Mouse (Mus musculus): ENCODE measurements around the gene Imp3.
"Not testable (repeated sequence)": the region's sequence is repeated elsewhere in the genome, so short reads cannot be mapped to it uniquely, and the experiment has no call there.

Imp3 gene

DNA sequence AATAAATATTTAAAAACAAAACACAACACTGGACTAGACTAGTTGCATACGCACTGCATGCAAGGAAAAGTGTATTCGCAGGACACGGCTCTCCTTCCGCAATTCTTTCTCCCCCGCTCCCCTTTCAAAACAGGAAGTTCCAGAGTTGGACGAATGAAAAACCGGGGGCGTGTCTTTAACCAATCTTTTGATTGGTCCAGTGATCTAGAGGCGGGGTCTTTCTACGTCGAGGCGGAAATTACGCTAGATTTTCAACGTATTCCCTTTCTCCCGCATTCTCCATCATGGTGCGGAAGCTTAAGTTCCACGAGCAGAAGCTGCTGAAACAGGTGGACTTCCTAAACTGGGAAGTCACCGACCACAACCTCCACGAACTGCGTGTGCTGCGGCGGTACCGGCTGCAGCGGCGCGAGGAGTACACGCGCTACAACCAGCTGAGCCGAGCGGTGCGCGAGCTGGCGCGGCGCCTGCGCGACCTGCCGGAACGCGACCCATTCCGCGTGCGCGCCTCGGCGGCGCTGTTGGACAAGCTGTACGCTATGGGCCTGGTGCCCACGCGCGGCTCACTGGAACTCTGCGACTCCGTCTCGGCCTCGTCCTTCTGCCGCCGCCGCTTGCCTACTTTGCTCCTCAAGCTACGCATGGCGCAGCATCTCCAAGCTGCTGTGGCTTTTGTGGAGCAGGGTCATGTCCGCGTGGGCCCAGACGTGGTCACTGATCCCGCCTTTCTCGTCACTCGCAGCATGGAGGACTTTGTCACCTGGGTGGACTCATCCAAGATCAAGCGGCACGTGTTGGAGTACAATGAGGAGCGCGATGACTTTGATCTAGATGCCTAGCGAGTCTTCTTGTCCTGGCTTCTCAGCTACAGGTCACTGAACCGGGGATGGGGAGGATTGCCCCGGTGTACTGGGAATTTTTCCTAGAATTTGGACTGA lies at the start of gene Imp3:
Gene Imp3, plus strand, starts transcription at position 253 of the 938 bp plus-strand sequence.
- peak; percentile 91 for DNase-seq

DNA sequence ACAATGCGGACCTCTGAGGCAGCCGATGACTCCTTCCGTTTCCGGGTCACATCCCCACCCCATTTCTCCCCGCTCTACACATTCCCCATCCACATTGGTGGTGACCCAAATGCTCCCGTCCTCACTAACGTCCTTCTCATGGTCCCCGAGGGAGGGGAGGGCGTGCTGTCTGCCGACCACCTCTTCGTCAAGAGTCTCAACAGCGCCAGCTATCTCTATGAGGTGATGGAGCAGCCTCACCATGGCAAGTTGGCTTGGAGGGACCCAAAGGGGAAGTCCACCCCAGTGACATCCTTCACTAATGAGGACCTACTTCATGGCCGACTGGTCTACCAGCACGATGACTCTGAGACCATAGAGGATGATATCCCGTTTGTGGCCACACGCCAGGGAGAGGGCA lies 49.7 kb upstream of the Imp3 start:
- no peak for DNase-seq

DNA sequence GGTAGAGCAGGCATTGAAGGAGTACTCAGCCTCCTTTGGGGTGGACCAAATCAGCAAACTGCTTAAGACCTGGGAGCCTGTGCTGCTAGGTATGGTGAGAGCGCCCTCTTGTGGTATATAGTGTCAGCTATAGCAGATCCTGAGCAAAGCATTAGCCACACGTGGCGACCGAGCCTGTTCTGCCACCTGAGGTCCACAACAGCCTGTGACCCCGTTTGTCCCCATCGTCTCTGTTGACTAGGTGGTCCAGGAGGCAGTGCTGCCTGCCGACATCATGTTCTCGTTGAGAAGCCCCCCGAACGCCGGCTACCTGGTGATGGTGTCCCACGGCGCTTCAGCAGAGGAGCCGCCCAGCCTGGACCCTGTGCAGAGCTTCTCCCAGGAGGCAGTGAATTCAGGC lies 47.5 kb upstream of the Imp3 start:
- peak; percentile 72 for DNase-seq

- no peak for DNase-seq
Observed at GRCm38 (mm10) chr9:56890522-56891250, 46.6 kb upstream of the Imp3 start.

GRCm38 (mm10) chr9:56891517-56892011 lies 45.7 kb upstream of the Imp3 start:
- peak; percentile 66 for DNase-seq

- no peak for DNase-seq
Observed at GRCm38 (mm10) chr9:56892111-56892510, 45.2 kb upstream of the Imp3 start.

DNA sequence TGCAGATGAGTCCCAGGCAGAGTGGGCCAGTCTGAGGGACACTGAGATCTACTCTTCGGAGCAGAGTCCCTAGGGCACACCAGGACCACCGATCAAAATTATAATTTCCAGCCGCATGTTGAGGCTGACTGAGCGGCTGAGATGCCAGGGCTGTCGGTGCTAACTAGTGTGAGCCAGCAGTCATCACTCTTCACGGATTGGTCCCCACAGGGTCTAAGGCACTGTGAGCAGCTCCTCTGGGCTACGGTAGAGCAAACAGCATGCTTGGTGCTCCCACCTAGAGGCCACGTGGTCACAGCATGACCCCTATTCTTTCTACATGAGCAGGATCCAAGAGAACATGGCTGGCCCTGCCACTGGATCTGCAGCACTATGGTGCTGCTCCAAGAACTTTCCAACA lies 44.0 kb upstream of the Imp3 start:
- no peak for DNase-seq

DNA sequence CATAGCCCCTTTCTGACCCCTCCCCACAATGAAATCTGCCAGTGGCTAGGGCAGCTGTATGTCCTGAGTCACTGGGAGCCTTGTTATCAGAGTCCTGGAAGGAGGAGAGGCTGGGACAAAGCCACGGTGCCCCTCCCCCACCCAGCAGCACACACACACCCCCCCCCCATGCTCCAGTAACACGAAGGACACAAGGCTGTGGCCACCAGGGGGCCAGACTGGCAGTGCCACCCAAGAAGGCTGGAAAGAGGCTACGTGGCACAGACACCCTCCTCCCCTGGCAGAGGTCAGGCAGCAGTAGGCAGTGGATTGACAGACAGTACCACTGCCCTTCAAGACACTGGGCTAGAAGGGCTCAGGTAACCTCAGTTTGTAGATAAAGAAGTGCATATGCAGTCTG lies 43.3 kb upstream of the Imp3 start:
- no peak for DNase-seq

GRCm38 (mm10) chr9:56896779-56897178 lies 40.5 kb upstream of the Imp3 start:
- DNase-seq: no peak

GRCm38 (mm10) chr9:56899409-56899808 lies 37.9 kb upstream of the Imp3 start:
- DNase-seq: no peak

DNA sequence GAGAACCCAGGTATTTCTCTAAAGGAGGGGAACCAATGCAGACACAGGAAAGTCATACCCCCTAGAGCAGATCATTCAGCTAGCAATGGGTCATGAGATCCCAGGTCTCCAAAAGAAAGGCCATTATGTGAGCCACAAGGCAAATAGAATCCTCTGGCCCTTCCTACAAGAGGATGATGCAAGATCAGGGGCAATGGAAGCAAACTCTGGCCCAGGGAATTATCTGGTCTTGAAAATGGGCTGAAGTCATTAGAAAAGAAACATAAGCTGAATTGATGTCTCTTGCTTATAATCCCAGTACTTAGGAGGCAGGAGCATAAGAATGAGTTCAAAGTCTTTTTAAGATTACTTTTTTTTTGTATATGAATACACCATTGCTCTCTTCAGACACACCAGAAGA lies 37.2 kb upstream of the Imp3 start:
- DNase-seq: no peak

DNA sequence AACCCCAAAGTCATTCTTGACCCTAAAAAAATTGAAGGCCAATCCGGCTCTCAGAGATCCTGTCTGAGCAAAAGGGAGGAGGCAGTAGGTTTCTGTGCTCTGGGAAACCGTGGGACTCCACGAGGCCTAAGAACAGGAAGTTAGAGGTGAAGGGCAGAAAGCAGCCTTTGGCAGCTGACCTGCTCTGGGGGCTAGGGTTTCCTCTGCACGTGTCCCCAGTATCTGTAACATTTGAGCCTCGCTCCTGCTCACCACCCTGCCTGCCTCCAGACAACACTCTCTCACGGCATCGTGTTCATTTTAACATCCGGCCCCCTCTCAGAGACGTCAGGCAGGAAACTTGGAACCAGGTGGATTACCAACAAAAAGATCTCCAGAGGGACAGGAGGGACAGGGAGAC lies 36.7 kb upstream of the Imp3 start:
- DNase-seq: no peak

GRCm38 (mm10) chr9:56901187-56901586 lies 36.1 kb upstream of the Imp3 start:
- no peak for DNase-seq

DNA sequence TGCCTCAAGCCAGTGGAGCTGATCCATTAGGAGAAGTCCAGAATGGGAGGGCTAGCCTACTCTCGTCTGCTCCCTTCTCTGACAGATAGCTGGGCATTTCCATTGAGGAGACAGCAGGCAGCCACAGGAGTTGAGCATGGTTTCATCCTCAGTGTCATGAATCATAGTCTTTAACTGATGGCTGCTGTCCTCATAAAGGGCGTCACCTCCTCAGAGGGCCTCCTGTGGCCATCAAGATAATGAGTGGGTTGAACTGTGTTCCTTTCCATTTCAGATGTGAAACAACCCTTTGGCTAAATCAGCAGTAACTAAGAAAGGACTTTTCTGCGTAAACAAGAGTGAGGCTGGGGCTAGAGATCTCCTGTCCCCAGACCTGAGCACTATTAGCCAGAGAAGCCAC lies 33.6 kb upstream of the Imp3 start:
- no peak for DNase-seq

DNA sequence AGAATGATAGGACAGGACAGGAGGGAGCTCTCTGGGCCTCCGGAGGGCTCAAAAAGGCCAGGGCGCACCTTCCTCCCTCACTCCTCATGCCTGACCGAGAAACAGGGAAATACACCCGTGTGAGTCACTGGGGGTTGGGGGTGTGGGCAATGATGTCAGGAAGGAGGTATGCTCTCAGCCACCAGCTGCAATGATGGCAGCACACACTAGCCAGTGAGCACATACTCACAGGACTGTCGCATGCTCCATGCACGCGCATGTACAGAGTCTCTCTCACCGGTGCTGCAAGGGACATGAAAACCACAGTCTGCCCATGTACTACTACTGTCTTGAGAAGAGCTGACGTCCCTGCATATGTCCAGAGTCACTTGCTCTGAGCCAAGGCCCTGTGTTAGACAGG lies 29.7 kb upstream of the Imp3 start:
- DNase-seq: no peak

- not testable (repeated sequence) for DNase-seq
Observed at GRCm38 (mm10) chr9:56909991-56910390, 27.3 kb upstream of the Imp3 start.

DNA sequence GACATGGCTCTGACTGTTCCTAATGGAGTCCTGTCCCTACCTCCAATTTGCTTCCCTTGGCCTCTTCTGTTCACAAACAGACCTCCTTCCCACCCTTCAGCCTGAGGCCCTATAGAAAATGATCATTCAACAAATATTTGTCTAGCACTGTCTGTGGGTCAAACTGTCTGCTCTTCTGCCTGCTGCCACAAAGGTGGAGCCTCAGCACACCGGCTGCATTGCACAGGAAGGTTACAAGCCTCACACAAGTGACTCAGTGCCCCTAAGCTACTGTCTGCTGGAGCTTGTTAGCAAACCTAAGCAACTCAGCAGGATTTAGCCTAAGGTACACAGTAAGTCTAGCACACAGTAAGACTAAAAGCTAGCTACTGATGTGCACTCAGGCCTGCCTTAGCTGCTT lies 26.3 kb upstream of the Imp3 start:
- no peak for DNase-seq

DNA sequence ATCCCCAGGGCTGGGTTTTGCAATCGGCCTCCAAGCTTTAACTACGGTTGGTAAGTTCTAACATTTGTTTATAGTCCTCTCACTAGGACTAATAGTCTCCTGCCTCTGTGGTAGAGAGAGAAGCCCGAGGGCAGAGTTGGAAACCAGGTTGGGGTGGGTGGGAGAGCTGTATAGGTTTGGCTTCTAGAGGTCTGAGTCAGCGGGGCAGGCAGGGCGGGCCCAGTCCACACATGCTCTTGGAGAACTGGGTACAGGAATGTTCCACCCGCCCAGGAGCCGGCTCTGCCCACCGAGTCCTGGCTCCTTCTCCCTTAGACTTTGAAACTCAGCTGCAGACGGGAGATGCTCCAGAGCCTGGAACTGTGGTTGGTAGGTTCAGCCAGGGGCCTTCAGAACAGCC lies 23.3 kb upstream of the Imp3 start:
- DNase-seq: no peak

GRCm38 (mm10) chr9:56915116-56915515 lies 22.2 kb upstream of the Imp3 start:
- no peak for DNase-seq

GRCm38 (mm10) chr9:56915695-56916410 lies 21.4 kb upstream of the Imp3 start:
- DNase-seq: no peak

DNA sequence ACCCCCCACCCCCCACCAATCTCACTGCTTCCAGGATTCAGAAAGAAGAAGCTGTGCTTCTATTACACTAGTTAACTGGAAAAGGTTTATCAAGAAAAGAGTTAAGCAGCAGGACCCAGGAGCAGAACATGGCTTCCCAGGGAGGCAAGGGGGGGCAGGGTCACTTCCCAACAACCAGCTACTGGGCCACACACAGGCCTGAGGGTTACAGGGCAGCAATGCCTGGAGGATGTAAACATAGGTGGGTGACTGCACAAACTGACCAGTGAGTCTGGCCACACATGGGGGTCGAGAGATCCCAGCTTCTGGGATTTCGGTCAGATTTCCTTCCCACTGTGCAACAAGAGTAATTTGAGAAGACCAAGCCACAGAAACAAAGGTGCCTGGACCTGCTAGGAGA lies 20.1 kb upstream of the Imp3 start:
- no peak for DNase-seq

DNA sequence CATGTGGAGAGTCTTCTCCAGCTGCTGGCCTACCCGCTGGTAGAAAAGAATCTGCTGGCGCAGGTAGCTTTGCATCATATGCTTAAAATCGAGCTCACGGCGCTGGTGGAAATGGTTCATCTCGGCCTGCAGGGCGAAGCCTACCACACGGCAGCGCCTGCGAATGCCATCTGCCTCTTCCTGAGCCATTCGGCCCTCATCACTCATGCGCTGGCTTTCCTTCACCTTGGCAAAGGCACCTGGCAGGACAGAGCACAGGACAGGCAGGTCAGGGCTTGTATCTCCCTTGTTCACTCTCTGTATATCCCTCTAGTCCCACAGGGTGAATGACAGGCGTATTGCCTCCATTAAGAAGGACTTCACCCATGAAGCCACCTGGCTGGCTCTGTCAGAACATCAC lies 18.8 kb upstream of the Imp3 start:
- DNase-seq: no peak

GRCm38 (mm10) chr9:56922746-56923145 lies 14.5 kb upstream of the Imp3 start:
- DNase-seq: no peak
